16 mouse cellular contexts compared by ENCODE assay signal in the genomic region with DNA sequence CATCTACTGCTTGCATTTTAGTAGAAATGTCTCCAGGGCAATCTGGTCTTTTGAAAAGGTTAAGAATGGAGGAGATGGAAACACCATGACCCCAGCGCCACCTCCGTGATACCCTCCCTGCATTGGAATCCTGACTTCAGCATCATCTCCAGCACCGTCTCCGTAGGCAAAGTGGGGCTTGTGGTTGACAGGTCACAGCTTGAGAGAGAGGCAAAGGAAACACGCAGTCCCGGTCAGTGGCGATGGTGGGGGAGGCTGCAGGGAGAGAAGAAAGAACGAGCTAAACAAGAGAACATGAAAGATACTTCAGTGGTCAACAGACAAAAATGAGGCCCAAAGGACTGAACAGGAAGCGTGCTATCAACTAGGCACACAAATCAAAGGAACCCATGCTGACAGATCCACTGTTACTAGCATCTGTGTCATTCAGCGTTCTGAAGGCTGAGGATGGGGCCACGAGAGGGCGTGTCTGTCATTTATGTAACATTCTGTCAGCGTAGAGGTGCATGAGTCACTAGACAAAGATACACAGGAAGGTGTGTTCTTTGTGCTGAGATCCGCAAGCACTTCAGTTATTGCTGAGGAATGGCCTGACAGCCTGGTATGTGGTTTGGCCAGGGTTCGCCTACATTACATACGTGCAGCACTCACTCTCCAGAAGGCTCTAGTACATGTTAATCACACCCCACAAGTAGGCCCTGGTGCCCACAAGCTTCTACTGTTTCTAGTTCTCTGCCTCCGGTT. TPM values are rescaled to one million over a fixed set of nuclear protein-coding genes. Genes with fewer than 3 reads are reported as not detected.
DNase-seq lines count a peak whose midpoint lies in the region; ATAC-seq and TF ChIP-seq lines count a peak whose summit lies in the region.
"Had no signal": no experiment of that assay in that cellular context is flagged by ENCODE, and none has a peak within 500 bp of the region (broad histone marks: within the 10 kb centered on the region; RNA-seq: fewer than 3 reads in every experiment).

No protein-coding gene starts in this region.

- H3K36me3 ChIP-seq in embryonic facial prominence, embryonic 13.5 days, result no peaks in the 10 kb centered on the region
- H3K36me3 ChIP-seq in embryonic facial prominence, embryonic 10.5 days (replicated peaks), result no peaks in the 10 kb centered on the region
- H3K36me3 ChIP-seq in stomach, embryonic 15.5 days, result no peaks in the 10 kb centered on the region
- H3K36me3 ChIP-seq: heart, embryonic 13.5 days; limb, embryonic 12.5 days had no signal

- ATAC-seq in embryonic facial prominence, embryonic 13.5 days (ENCODE audit: insufficient number of reproducible peaks, insufficient read depth, low FRiP score, low TSS enrichment, low read depth), result no peak
- peak; percentile 90 for ATAC-seq in stomach, embryonic 15.5 days (ENCODE audit: insufficient read depth, low FRiP score, low read depth)
- ATAC-seq: hindbrain, postnatal 0 days had no signal

- TF ChIP-seq POLR2A in lung, adult 2 months (IDR thresholded peaks at IDR 0.05; ENCODE audit: borderline replicate concordance, extremely low read depth, low read depth, low read length), result no peak

- H3K27ac ChIP-seq in embryonic facial prominence, embryonic 13.5 days, result 0 out of 2 replicates have a peak overlapping the region, but pooled peaks have one; percentile 28
- H3K27ac ChIP-seq in embryonic facial prominence, embryonic 10.5 days (replicated peaks), result no peak overlapping the region
- H3K27ac ChIP-seq in stomach, embryonic 15.5 days, result peak overlapping the region; percentile 87
- H3K27ac ChIP-seq: heart, embryonic 13.5 days; hindbrain, postnatal 0 days; layer of hippocampus, adult 2 months; limb, embryonic 12.5 days had no signal

- H3K4me3 ChIP-seq in embryonic facial prominence, embryonic 13.5 days, result no peak overlapping the region
- no peak overlapping the region for H3K4me3 ChIP-seq in embryonic facial prominence, embryonic 10.5 days
- no peak overlapping the region for H3K4me3 ChIP-seq in lung, adult 2 months (replicated peaks; ENCODE audit: extremely low read depth, low read depth, low read length)
- H3K4me3 ChIP-seq in stomach, embryonic 15.5 days (replicated peaks), result no peak overlapping the region
- H3K4me3 ChIP-seq: heart, embryonic 13.5 days; layer of hippocampus, adult 2 months; limb, embryonic 12.5 days; myocyte had no signal

- no peaks in the 10 kb centered on the region; the same call in 1 of the 2 replicates for H3K4me1 ChIP-seq in embryonic facial prominence, embryonic 13.5 days
- no peaks in the 10 kb centered on the region for H3K4me1 ChIP-seq in embryonic facial prominence, embryonic 10.5 days
- no peaks in the 10 kb centered on the region for H3K4me1 ChIP-seq in lung, adult 2 months (ENCODE audit: control insufficient read depth, insufficient read depth, low read length)
- H3K4me1 ChIP-seq in stomach, embryonic 15.5 days, result no peaks in the 10 kb centered on the region
- H3K4me1 ChIP-seq: limb, embryonic 12.5 days had no signal

- 69% methylated on average over 17 of the region's 17 CpGs for WGBS in embryonic facial prominence, embryonic 13.5 days
- 84% methylated on average over 17 of the region's 17 CpGs for WGBS in embryonic facial prominence, embryonic 10.5 days
- WGBS in lung, adult 2 months, result 53% methylated on average over 17 of the region's 17 CpGs
- WGBS in stomach, embryonic 15.5 days, result 59% methylated on average over 17 of the region's 17 CpGs

- H3K27me3 ChIP-seq in embryonic facial prominence, embryonic 13.5 days, result no peaks in the 10 kb centered on the region
- no peaks in the 10 kb centered on the region for H3K27me3 ChIP-seq in embryonic facial prominence, embryonic 10.5 days (replicated peaks; ENCODE audit: low read depth, poor library complexity, severe bottlenecking)
- H3K27me3 ChIP-seq in stomach, embryonic 15.5 days (replicated peaks), result no peaks in the 10 kb centered on the region
- H3K27me3 ChIP-seq: heart, embryonic 13.5 days; limb, embryonic 12.5 days had no signal

- no peak for DNase-seq in embryonic facial prominence, embryonic 10.5 days (ENCODE audit: low spot score)
- DNase-seq in NIH3T3 (ENCODE audit: low read depth), result peak; percentile 27
- peak; percentile 26 for DNase-seq in lung, adult 2 months
- no peak for DNase-seq in cerebellum, postnatal 36 days
- DNase-seq in cerebellum, adult 9-10 months, result no peak
- DNase-seq in ovary, postnatal 14 days (ENCODE audit: low spot score), result no peak
- DNase-seq: B cell, adult 2 months; cerebellum, adult 2 months; thymus, postnatal 4 days had no signal

- TF ChIP-seq CTCF in lung, adult 2 months (IDR thresholded peaks at IDR 0.05; ENCODE audit: insufficient read depth, low read length), result no peak

- no peak overlapping the region for H3K4me2 ChIP-seq in embryonic facial prominence, embryonic 13.5 days
- no peak overlapping the region for H3K4me2 ChIP-seq in stomach, embryonic 15.5 days
- H3K4me2 ChIP-seq: heart, embryonic 13.5 days; limb, embryonic 12.5 days had no signal

- H3K9ac ChIP-seq in embryonic facial prominence, embryonic 13.5 days, result no peak overlapping the region
- no peak overlapping the region for H3K9ac ChIP-seq in stomach, embryonic 15.5 days
- H3K9ac ChIP-seq: heart, embryonic 13.5 days; limb, embryonic 12.5 days had no signal

- no peaks in the 10 kb centered on the region for H3K9me3 ChIP-seq in embryonic facial prominence, embryonic 13.5 days
- H3K9me3 ChIP-seq in embryonic facial prominence, embryonic 10.5 days, result no peaks in the 10 kb centered on the region
- no peaks in the 10 kb centered on the region for H3K9me3 ChIP-seq in stomach, embryonic 15.5 days
- H3K9me3 ChIP-seq: heart, embryonic 13.5 days; limb, embryonic 12.5 days had no signal

RNA-seq across cellular contexts. Expression of a gene that starts 17.1 kb away (rescaled TPM):
- polyA plus RNA-seq in embryonic facial prominence, embryonic 13.5 days (2015; fragmentation: Nextera tagmentation; extraction: Ambion mirVana), result not detected in 2 replicates
- not detected in 2 replicates for polyA plus RNA-seq in embryonic facial prominence, embryonic 10.5 days (2016; fragmentation: Nextera tagmentation; extraction: Ambion mirVana)
- polyA plus RNA-seq in lung, adult 2 months (2012; rRNA removed), result 0.14 TPM in 1 of 2 replicates, not detected in the other
- polyA plus RNA-seq in stomach, embryonic 15.5 days (2015; fragmentation: Nextera tagmentation; extraction: Ambion mirVana), result 0.46 and 0.69 TPM in 2 replicates
- polyA plus RNA-seq: cerebellum, adult 2 months; heart, embryonic 13.5 days; hindbrain, postnatal 0 days; limb, embryonic 12.5 days had no signal

RNA-seq across cellular contexts. Expression of a gene that starts 20.6 kb away (rescaled TPM):
- polyA plus RNA-seq in embryonic facial prominence, embryonic 13.5 days (2015; fragmentation: Nextera tagmentation; extraction: Ambion mirVana), result 0.36 and 0.70 TPM in 2 replicates
- polyA plus RNA-seq in embryonic facial prominence, embryonic 10.5 days (2016; fragmentation: Nextera tagmentation; extraction: Ambion mirVana), result not detected in 2 replicates
- 26.6 TPM in 1 of 2 replicates, not detected in the other for polyA plus RNA-seq in lung, adult 2 months (2012; rRNA removed)
- polyA plus RNA-seq in stomach, embryonic 15.5 days (2015; fragmentation: Nextera tagmentation; extraction: Ambion mirVana), result not detected in 2 replicates
- polyA plus RNA-seq: cerebellum, adult 2 months; heart, embryonic 13.5 days; hindbrain, postnatal 0 days; limb, embryonic 12.5 days; myocyte had no signal

RNA-seq across cellular contexts. Expression of a gene that starts 26.1 kb away (rescaled TPM):
- polyA plus RNA-seq in embryonic facial prominence, embryonic 13.5 days (2015; fragmentation: Nextera tagmentation; extraction: Ambion mirVana), result not detected in 2 replicates
- not detected in 2 replicates for polyA plus RNA-seq in embryonic facial prominence, embryonic 10.5 days (2016; fragmentation: Nextera tagmentation; extraction: Ambion mirVana)
- 0.07 TPM in 1 of 2 replicates, not detected in the other for polyA plus RNA-seq in lung, adult 2 months (2012; rRNA removed)
- polyA plus RNA-seq in stomach, embryonic 15.5 days (2015; fragmentation: Nextera tagmentation; extraction: Ambion mirVana), result 0.41 and 0.91 TPM in 2 replicates
- polyA plus RNA-seq: cerebellum, adult 2 months; heart, embryonic 13.5 days; hindbrain, postnatal 0 days; limb, embryonic 12.5 days; myocyte had no signal

RNA-seq across cellular contexts. Expression of a gene that starts 28.6 kb away (rescaled TPM):
- 1.5 and 2.4 TPM in 2 replicates for polyA plus RNA-seq in embryonic facial prominence, embryonic 13.5 days (2015; fragmentation: Nextera tagmentation; extraction: Ambion mirVana)
- polyA plus RNA-seq in embryonic facial prominence, embryonic 10.5 days (2016; fragmentation: Nextera tagmentation; extraction: Ambion mirVana), result not detected in 2 replicates
- polyA plus RNA-seq in lung, adult 2 months (2012; rRNA removed), result 0.22 TPM in 1 of 2 replicates, not detected in the other
- 0.32 TPM in 1 of 2 replicates, not detected in the other for polyA plus RNA-seq in stomach, embryonic 15.5 days (2015; fragmentation: Nextera tagmentation; extraction: Ambion mirVana)
- polyA plus RNA-seq: cerebellum, adult 2 months; heart, embryonic 13.5 days; myocyte had no signal

RNA-seq across cellular contexts. Expression of a gene that starts 37.8 kb away (rescaled TPM):
- polyA plus RNA-seq in embryonic facial prominence, embryonic 13.5 days (2015; fragmentation: Nextera tagmentation; extraction: Ambion mirVana), result not detected in 2 replicates
- not detected in 2 replicates for polyA plus RNA-seq in embryonic facial prominence, embryonic 10.5 days (2016; fragmentation: Nextera tagmentation; extraction: Ambion mirVana)
- polyA plus RNA-seq in lung, adult 2 months (2012; rRNA removed), result not detected in 2 replicates
- polyA plus RNA-seq in stomach, embryonic 15.5 days (2015; fragmentation: Nextera tagmentation; extraction: Ambion mirVana), result not detected in 2 replicates
- polyA plus RNA-seq: cerebellum, adult 2 months; heart, embryonic 13.5 days had no signal

Comparison
In these comparisons a context has a peak if more than half of its experiments do, and no peak if none do; other contexts are left out.
1. DNase-seq: peak in NIH3T3 (single experiment) and lung, adult 2 months (single experiment); none in embryonic facial prominence, embryonic 10.5 days (single experiment), cerebellum, postnatal 36 days (0 of 2), cerebellum, adult 9-10 months (single experiment) and ovary, postnatal 14 days (single experiment).